Mouse (Mus musculus) heart, embryonic 14.5 days (tissue): Measurements from ENCODE around the gene Ptpn13. TPM values are rescaled to one million over a fixed set of nuclear protein-coding genes. Genes with fewer than 3 reads are reported as not detected.

Experiments
- ATAC-seq: fragments of 200-750 bp; cut with Nextera tagmentation; 2 replicates; pipeline ENCODE4 v1.8.0; 2017; ENCODE audit warnings: low read depth, moderate TSS enrichment; ENCODE audit not compliant: insufficient number of reproducible peaks, insufficient read depth, low FRiP score
- H3K27ac ChIP-seq, 2 experiments: fragments of 200-500 bp in 1 of 2; fragments of 300-500 bp in 1 of 2; sonication (generic) in 1 of 2; replicated peaks in 1 of 2; 2 replicates each; pipeline ENCODE4 v1.5.1; 2012 to 2014; ENCODE audit warnings: low read depth in 2 of 2, low read length in 2 of 2, control low read depth in 1 of 2, mild to moderate bottlenecking in 1 of 2, mixed read lengths in 1 of 2; ENCODE audit not compliant: control insufficient read depth in 1 of 2, insufficient read depth in 1 of 2
- H3K27me3 ChIP-seq: fragments of 300-500 bp; sonication (generic); 2 replicates; pipeline ENCODE4 v1.6.1; 2014; ENCODE audit warnings: mild to moderate bottlenecking, low read length, control low read depth; ENCODE audit not compliant: control insufficient read depth, insufficient read depth
- H3K36me3 ChIP-seq: fragments of 300-500 bp; sonication (generic); 2 replicates; pipeline ENCODE4 v1.6.1; 2014; ENCODE audit warnings: mild to moderate bottlenecking, control low read depth, low read length, mixed read lengths; ENCODE audit not compliant: control insufficient read depth, insufficient read depth
- H3K4me1 ChIP-seq, 2 experiments: fragments of 200-500 bp in 1 of 2; fragments of 300-500 bp in 1 of 2; sonication (generic) in 1 of 2; 2 replicates each; pipeline ENCODE4 v1.6.1; 2012 to 2014; ENCODE audit warnings: low read length in 2 of 2, control low read depth in 1 of 2, mixed read lengths in 1 of 2; ENCODE audit not compliant: control insufficient read depth in 2 of 2, insufficient read depth in 2 of 2
- H3K4me2 ChIP-seq: fragments of 300-500 bp; sonication (generic); 2 replicates; pipeline ENCODE4 v1.6.1; 2014; ENCODE audit warnings: mild to moderate bottlenecking, low read length
- H3K4me3 ChIP-seq, 2 experiments: fragments of 200-500 bp in 1 of 2; fragments of 300-500 bp in 1 of 2; sonication (generic) in 1 of 2; 2 replicates each; pipeline ENCODE4 v1.5.1; 2012 to 2014; ENCODE audit warnings: low read length in 2 of 2, mild to moderate bottlenecking in 2 of 2, control low read depth in 1 of 2, low read depth in 1 of 2, moderate library complexity in 1 of 2; ENCODE audit not compliant: control insufficient read depth in 1 of 2, insufficient read depth in 1 of 2
- H3K9ac ChIP-seq: fragments of 300-500 bp; sonication (generic); 2 replicates; pipeline ENCODE4 v1.6.1; 2014; ENCODE audit warnings: mild to moderate bottlenecking, low read length
- H3K9me3 ChIP-seq: fragments of 300-500 bp; sonication (generic); 2 replicates; pipeline ENCODE4 v1.6.1; 2016; ENCODE audit warnings: low read length, control low read depth; ENCODE audit not compliant: control insufficient read depth
- WGBS: fragments of 180-500 bp; shearing (Covaris S2); extraction: QIAGEN DNeasy Blood & Tissue Kit; methylation state at CpG from one replicate; pipeline ENCODE4 v1.1.7; 2014; 5-methylcytosine and 5-hydroxymethylcytosine counted together
- polyA plus RNA-seq: library from polyadenylated mRNA; unstranded; fragments of >200 nt; fragmentation: Nextera tagmentation; extraction: Ambion mirVana; gene quantifications from 2 replicates; pipeline ENCODE4 v1.2.1, GENCODE M21; 2014

The Ptpn13 gene
- polyA plus RNA-seq, 1 experiment from 2014 or later, result 9.3 TPM

GRCm38 (mm10) chr5:103474259-103474658, 49.3 kb downstream of the Ptpn13 start:
- no peak overlapping the region for H3K4me2 ChIP-seq
- no peak overlapping the region for H3K4me3 ChIP-seq
- no peak for ATAC-seq
- no peaks in the 10 kb centered on the region for H3K9me3 ChIP-seq
- H3K4me1 ChIP-seq, result peaks cover 2 to 4% of the 10 kb centered on the region in 2 experiments; a peak in 2 of 4 replicates
- no peaks in the 10 kb centered on the region for H3K36me3 ChIP-seq
- 85% methylated on average over 4 of the region's 4 CpGs for WGBS
- no peak overlapping the region for H3K27ac ChIP-seq
- H3K27me3 ChIP-seq, result no peaks in the 10 kb centered on the region
- no peak overlapping the region for H3K9ac ChIP-seq

GRCm38 (mm10) chr5:103475503-103475902, 50.5 kb downstream of the Ptpn13 start:
- Histone ChIP-seq H3K4me2 (no peak overlapping the region), H3K4me1 (peaks cover 2 to 4% of the 10 kb centered on the region in 2 experiments; a peak in 2 of 4 replicates), H3K9ac (no peak overlapping the region), H3K4me3 (no peak overlapping the region), H3K27me3 (no peaks in the 10 kb centered on the region), H3K36me3 (no peaks in the 10 kb centered on the region), H3K27ac (no peak overlapping the region), H3K9me3 (no peaks in the 10 kb centered on the region)
- 51% methylated on average over 5 of the region's 5 CpGs for WGBS
- ATAC-seq, result no peak

DNA sequence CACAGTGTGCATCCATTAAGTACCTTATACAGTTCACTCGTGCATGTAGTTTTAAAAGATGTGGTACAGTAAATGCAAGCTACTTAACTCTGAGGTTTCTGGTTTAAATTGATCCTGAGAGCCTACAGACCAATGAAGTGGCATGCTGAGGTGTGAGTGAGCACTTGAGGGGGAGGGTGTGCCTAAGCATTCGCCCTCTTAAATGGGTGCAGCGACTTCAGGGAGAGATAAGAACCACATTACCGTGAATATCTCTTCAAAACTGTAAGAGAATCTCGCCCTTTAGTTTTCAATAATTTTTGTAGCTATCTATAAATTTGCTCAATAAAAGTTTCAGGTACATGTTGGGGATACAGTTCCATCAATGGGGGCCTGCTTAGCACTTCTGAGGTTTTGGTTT, 54.5 kb downstream of the Ptpn13 start:
- WGBS, result 88% methylated on average over 5 of the region's 5 CpGs

DNA sequence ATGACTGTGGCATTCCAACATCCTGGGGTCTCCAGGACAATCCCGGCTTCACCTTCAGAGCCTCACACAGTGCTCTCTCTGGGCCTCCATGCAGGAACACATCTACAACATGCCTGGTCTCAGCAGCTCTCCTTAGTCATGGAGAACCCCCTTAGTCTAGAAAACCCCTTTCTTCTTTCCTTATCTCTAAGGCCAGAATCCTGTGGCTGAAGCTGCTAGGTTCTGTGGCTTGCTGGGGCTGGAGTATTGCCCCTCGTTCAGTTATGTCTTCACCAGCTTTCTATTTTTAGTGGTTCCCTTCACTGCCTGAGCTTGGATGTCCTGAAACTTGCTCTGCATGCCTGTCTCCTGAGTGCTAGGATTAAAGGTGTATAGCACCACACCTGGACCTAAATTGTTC, 56.2 kb downstream of the Ptpn13 start:
- no peak overlapping the region for H3K4me2 ChIP-seq
- no peak for ATAC-seq
- H3K4me1 ChIP-seq, result peaks cover 0 to 8% of the 10 kb centered on the region in 2 experiments; a peak in 2 of 4 replicates
- peak overlapping the region in 1 of 2 experiments; percentile 47; a peak in 1 of 4 replicates for H3K27ac ChIP-seq
- H3K27me3 ChIP-seq, result no peaks in the 10 kb centered on the region
- 42% methylated on average over 2 of the region's 2 CpGs for WGBS
- H3K9me3 ChIP-seq, result no peaks in the 10 kb centered on the region
- H3K36me3 ChIP-seq, result no peaks in the 10 kb centered on the region
- H3K4me3 ChIP-seq, result no peak overlapping the region
- no peak overlapping the region for H3K9ac ChIP-seq

More for the DNA sequence above, 54.5 kb downstream of the Ptpn13 start:
- Histone ChIP-seq H3K4me3 (no peak overlapping the region), H3K4me1 (peaks cover 2 to 12% of the 10 kb centered on the region in 2 experiments; a peak in 3 of 4 replicates), H3K36me3 (no peaks in the 10 kb centered on the region), H3K27ac (no peak overlapping the region), H3K9ac (no peak overlapping the region), H3K27me3 (no peaks in the 10 kb centered on the region), H3K4me2 (no peak overlapping the region), H3K9me3 (no peaks in the 10 kb centered on the region)
- ATAC-seq, result no peak

DNA sequence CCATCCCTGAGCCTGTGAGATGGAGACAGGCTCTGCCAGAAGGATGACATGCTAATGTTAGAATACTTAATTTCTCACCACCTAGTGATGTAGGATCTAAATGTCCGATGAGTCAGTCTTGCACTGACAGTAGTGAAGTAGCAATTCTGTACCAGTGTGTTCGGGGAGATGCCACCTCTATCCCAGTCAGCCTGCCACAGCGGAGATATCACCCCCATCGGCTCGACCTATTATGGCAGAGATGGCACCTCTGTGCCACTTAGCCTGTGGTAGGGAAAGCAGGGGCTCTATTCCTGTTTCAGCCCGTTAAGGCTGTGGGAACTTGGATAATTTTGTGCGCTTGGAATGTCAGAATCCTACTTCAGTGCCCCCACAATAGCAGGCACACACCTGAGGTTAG, 62.0 kb downstream of the Ptpn13 start:
- H3K4me3 ChIP-seq, result no peak overlapping the region
- 0 out of 2 replicates have a peak, but pooled peaks cover 9% of the 10 kb centered on the region for H3K36me3 ChIP-seq
- no peak overlapping the region for H3K9ac ChIP-seq
- H3K27me3 ChIP-seq, result no peaks in the 10 kb centered on the region
- WGBS, result 90% methylated on average over 7 of the region's 7 CpGs
- H3K9me3 ChIP-seq, result no peaks in the 10 kb centered on the region
- H3K4me1 ChIP-seq, result no peaks in the 10 kb centered on the region; a peak in 1 of 4 replicates
- H3K27ac ChIP-seq, result no peak overlapping the region
- no peak overlapping the region for H3K4me2 ChIP-seq
- ATAC-seq, result no peak

- Histone ChIP-seq H3K4me1 (no peaks in the 10 kb centered on the region; a peak in 1 of 4 replicates), H3K9me3 (no peaks in the 10 kb centered on the region), H3K36me3 (0 out of 2 replicates have a peak, but pooled peaks cover 13% of the 10 kb centered on the region), H3K27me3 (no peaks in the 10 kb centered on the region), H3K4me3 (no peak overlapping the region), H3K4me2 (no peak overlapping the region), H3K27ac (no peak overlapping the region), H3K9ac (no peak overlapping the region)
- no peak for ATAC-seq
- WGBS, result 34% methylated on average over 8 of the region's 8 CpGs
Measured at GRCm38 (mm10) chr5:103490964-103491363, 66.0 kb downstream of the Ptpn13 start.

DNA sequence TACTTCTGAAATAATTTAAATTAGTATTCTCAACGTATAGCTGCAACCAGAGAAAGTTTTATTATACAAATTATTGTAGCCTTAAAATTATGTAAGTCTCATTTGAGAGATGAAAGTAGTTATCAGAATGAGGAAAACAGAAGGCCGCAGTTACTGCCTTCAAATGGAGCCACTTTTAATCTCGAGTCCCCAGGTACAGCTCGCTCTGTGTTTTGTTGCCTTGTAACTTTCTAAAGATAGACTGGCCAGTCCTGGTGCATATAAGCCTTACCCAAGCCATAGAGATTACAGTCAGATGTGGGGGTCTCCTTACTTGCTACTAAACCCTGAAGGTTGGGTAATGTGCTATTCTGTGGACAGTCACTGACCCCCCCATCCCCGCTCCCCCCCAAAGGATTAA, 66.8 kb downstream of the Ptpn13 start:
- Histone ChIP-seq H3K27ac (no peak overlapping the region), H3K36me3 (0 out of 2 replicates have a peak, but pooled peaks cover 13% of the 10 kb centered on the region), H3K9me3 (no peaks in the 10 kb centered on the region), H3K4me2 (no peak overlapping the region), H3K9ac (no peak overlapping the region), H3K27me3 (no peaks in the 10 kb centered on the region), H3K4me1 (no peaks in the 10 kb centered on the region; a peak in 1 of 4 replicates), H3K4me3 (no peak overlapping the region)
- 61% methylated on average over 5 of the region's 5 CpGs for WGBS
- no peak for ATAC-seq

- no peak overlapping the region for H3K9ac ChIP-seq
- no peak for ATAC-seq
- 94% methylated on average over 5 of the region's 5 CpGs for WGBS
- no peaks in the 10 kb centered on the region for H3K4me1 ChIP-seq
- 0 out of 2 replicates have a peak, but pooled peaks cover 8% of the 10 kb centered on the region for H3K36me3 ChIP-seq
- no peaks in the 10 kb centered on the region for H3K27me3 ChIP-seq
- H3K4me3 ChIP-seq, result no peak overlapping the region
- no peak overlapping the region for H3K4me2 ChIP-seq
- H3K9me3 ChIP-seq, result no peaks in the 10 kb centered on the region
- no peak overlapping the region for H3K27ac ChIP-seq
Measured at GRCm38 (mm10) chr5:103497061-103497460, 72.1 kb downstream of the Ptpn13 start.
